Mouse (Mus musculus): Measurements from ENCODE around the gene Sirt6. TPM values are rescaled to one million over a fixed set of nuclear protein-coding genes. Genes with fewer than 3 reads are reported as not detected.
A peak's percentile ranks its signal among the peaks of the same experiment; 100 is the strongest.
"Not testable (repeated sequence)": the region's sequence is repeated elsewhere in the genome, so short reads cannot be mapped to it uniquely, and the experiment has no call there.

The Sirt6 gene
- polyA plus RNA-seq (2016; fragmentation: Nextera tagmentation; extraction: Ambion mirVana) = 55.8 and 57.5 TPM in 2 replicates

DNA sequence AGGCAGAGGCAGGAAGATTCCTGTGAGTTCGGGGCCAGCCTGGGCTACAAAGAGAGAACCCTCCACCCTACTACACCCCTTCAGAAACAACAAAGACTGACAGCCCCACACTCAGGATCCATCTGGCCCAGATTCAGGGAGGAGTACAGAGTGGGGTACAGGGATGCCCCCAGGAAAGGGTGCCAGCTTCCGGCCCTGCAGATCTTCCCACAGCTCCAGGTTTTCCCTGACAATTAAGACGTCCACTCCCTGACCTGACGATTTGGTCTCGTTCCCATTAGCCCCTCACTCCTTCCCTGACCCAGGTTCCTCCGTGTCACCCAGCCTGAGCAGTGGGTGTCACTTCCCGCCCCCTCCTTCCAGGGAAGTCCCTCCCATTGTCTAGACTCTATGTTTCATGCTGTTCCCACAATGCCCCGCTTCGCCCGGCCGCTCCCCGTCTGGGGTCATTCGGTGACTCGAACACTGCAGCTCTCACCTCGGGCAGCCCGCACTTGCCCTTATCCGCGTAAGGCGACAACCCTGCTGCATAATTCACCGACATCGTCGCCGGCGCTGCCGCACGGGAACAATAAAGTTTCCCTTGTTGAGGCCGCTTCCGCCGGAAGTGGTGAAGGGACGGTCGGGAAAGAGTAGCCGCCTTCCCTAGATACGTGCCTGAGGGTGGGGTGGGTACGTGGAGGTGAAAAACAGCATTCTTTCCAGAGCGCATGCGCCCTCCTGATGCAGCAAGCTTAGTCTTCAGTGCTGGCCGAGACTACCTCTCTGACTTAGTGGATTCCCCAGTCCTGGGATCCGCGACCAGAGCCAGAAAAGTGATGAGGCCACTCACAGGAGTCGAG, at the start of gene Sirt6:
TSS of gene Sirt6 (minus strand) at position 804 of the 842 bp plus-strand sequence.
- no peaks in the 10 kb centered on the region for H3K9me3 ChIP-seq
- peaks cover 39% of the 10 kb centered on the region for H3K36me3 ChIP-seq
- no peaks in the 10 kb centered on the region for H3K27me3 ChIP-seq
- peak within 1 kb of the TSS; percentile 74 for H3K4me3 ChIP-seq (replicated peaks)
- peak within 1 kb of the TSS; percentile 92 for H3K27ac ChIP-seq
- H3K4me2 ChIP-seq = peak within 1 kb of the TSS; percentile 88
- 6% methylated on average over 40 of the region's 40 CpGs for WGBS
- H3K9ac ChIP-seq (replicated peaks) = peak within 1 kb of the TSS; percentile 72
- peak; percentile 88 for ATAC-seq (ENCODE audit: insufficient number of reproducible peaks, insufficient read depth, low FRiP score, low TSS enrichment, low read depth)
- H3K4me1 ChIP-seq (replicated peaks) = peaks cover 18% of the 10 kb centered on the region

DNA sequence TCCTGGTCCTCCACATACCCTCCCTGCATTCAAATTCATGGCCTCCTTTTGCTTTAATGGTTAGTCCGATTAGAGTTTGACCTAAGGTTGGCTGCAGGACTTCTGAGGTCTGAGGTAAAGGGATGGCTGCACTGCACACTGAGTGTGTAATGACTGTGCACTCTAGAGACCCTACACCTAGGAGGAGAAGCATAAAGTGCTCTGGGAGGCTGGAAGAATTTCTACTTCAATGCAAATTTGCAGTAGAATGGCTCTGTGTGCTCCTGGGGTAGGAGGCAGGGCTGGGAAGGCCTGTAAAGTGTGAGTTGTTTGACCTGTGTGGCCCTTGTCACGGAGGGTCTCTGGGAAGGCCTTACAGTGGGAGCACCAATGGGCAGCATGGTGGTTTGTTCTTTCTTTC, 28.6 kb upstream of the Sirt6 start:
- Histone ChIP-seq H3K4me3 (replicated peaks) (no peak overlapping the region), H3K4me1 (replicated peaks) (no peaks in the 10 kb centered on the region), H3K27ac (no peak overlapping the region), H3K9me3 (peaks cover 51% of the 10 kb centered on the region), H3K27me3 (no peaks in the 10 kb centered on the region), H3K4me2 (no peak overlapping the region), H3K9ac (replicated peaks) (no peak overlapping the region), H3K36me3 (peaks cover 46% of the 10 kb centered on the region)
- ATAC-seq (ENCODE audit: insufficient number of reproducible peaks, insufficient read depth, low FRiP score, low TSS enrichment, low read depth) = no peak
- 92% methylated on average over 2 of the region's 2 CpGs for WGBS

DNA sequence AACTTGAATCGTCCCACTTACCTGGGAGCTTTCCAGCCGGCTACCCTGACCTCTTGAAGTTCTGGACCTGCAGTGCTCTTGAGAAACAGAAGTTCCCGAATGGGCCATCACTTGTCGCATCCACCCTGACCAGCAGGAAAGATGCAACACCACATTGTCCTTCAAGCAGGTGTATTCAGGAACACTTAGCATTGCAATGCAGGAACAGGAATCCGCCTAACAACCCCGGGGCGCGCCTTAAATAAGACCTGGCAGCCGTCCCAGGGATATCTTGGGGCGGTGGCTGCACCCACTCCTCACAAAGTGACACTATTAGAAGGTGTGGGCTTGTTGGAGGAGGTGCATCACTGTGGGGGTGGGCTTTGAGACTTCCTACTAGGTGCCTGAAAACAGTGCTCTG, 27.6 kb upstream of the Sirt6 start:
- no peak for ATAC-seq (ENCODE audit: insufficient number of reproducible peaks, insufficient read depth, low FRiP score, low TSS enrichment, low read depth)
- H3K9ac ChIP-seq (replicated peaks) = no peak overlapping the region
- H3K4me1 ChIP-seq (replicated peaks) = no peaks in the 10 kb centered on the region
- no peak overlapping the region for H3K4me2 ChIP-seq
- peaks cover 47% of the 10 kb centered on the region for H3K9me3 ChIP-seq
- H3K27me3 ChIP-seq = no peaks in the 10 kb centered on the region
- H3K36me3 ChIP-seq = peaks cover 50% of the 10 kb centered on the region
- H3K27ac ChIP-seq = no peak overlapping the region
- no peak overlapping the region for H3K4me3 ChIP-seq (replicated peaks)
- WGBS = 95% methylated on average over 10 of the region's 10 CpGs

DNA sequence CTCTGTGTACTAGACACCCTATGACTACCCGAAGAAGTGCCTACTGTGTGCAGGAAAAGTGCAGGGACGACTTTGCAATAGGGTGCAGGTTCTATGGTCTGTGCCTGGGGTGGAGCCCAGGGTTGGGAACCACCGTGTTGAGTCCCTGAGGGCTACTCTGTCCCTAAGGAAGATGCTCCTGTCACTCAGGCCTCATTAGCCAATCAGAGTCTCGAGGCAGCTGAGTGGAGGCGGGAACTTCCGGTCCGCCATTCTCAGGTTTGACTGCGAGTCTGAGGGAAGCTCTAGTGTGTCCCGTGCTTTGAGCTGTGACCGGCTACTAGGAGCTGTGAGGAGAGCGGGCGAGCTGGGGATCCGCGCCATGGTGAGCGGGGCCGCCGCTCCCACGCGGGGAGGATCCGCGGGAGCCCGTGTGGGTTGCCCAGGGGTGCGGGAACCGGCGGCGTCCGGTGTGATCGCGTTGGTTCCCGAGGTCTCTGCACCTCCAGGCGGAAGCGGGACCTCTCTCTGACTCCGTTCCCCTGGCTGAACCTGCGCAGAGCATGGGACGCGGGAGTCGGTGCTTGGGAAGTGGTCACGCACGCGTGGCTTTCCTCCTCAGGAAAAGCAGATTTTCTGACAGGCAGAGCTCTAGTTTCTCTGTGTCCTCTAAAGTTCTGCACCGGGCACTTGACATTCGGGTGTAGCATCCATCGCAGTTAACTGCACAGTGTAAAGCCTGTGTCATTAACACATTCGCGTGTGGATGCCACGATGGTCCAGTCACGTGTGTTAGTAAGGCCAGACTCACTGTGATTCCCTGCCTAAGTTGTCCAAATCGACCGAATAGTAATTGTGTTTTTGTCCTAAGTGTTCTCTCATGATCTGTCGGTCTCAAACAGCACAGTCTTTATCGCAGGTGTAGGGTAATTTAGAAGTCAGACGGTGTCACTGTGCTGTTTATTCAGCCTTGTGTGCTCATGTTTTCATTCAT, 21.5 kb upstream of the Sirt6 start, which contains the start of gene Gm10778:
TSS of gene Gm10778 (plus strand) at position 257 of the 973 bp plus-strand sequence.
- Histone ChIP-seq H3K36me3 (peaks cover 16% of the 10 kb centered on the region; the same call in 1 of the 2 replicates), H3K4me2 (peak within 1 kb of the TSS; percentile 64), H3K4me3 (replicated peaks) (peak within 1 kb of the TSS; percentile 57), H3K9ac (replicated peaks) (peak within 1 kb of the TSS; percentile 67), H3K27ac (peak within 1 kb of the TSS; percentile 84)
- H3K27me3 ChIP-seq; H3K4me1 ChIP-seq (replicated peaks); H3K9me3 ChIP-seq: not testable (repeated sequence)
- 3% methylated on average over 38 of the region's 52 CpGs for WGBS
- peak; percentile 84 for ATAC-seq (ENCODE audit: insufficient number of reproducible peaks, insufficient read depth, low FRiP score, low TSS enrichment, low read depth)

DNA sequence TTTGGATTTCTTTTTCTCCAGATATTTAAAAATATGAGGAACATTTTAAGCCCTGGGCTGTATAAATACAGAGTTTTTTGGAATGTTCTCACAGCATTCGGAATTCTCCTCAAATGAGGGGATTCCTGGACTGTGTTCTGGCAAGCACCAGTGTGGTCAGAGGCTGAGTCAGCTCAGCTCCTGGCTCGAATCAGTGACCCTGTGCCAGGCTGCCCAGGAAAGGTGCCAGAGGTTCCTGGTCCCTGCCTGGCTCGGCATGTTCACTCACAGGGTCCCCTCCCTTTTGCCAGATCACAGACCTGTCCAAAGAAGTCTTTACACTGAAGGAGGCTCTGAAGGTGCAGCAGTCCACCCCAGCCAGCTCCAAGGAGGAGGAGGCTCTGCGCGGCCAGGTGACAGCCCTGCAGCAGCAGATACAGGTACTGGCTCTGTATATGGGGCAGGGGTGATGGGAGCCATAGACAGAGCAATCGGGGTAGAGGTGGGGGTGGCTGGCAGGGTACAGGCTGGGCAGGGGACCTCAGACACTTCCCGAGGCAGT, 18.5 kb upstream of the Sirt6 start:
- H3K9ac ChIP-seq (replicated peaks) = no peak overlapping the region
- H3K9me3 ChIP-seq = no peaks in the 10 kb centered on the region
- ATAC-seq (ENCODE audit: insufficient number of reproducible peaks, insufficient read depth, low FRiP score, low TSS enrichment, low read depth) = no peak
- H3K27me3 ChIP-seq = no peaks in the 10 kb centered on the region
- peaks cover 20% of the 10 kb centered on the region for H3K4me1 ChIP-seq (replicated peaks)
- 81% methylated on average over 7 of the region's 7 CpGs for WGBS
- H3K27ac ChIP-seq = no peak overlapping the region
- no peak overlapping the region for H3K4me2 ChIP-seq
- H3K36me3 ChIP-seq = peaks cover 8% of the 10 kb centered on the region; the same call in 1 of the 2 replicates
- H3K4me3 ChIP-seq (replicated peaks) = no peak overlapping the region

DNA sequence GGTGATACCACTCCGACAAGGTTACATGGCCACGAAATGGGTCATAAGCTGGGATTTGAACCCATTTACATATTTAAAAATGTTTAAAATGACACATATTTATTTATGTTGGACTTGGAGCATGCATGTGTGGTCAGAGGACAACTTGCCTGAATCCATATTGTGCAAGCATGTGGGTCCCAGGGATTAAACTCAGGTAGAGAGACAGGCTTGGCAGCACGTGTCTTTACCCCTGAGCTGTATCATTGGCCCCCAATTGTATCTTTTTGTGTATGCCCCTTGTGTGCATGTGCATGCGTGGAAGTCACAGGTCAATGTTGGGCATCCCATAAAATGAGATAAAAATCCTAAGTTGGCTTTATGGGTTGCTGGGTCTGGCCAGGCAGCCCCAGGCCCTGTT, 17.8 kb upstream of the Sirt6 start:
- Histone ChIP-seq H3K4me3 (replicated peaks) (no peak overlapping the region), H3K9ac (replicated peaks) (no peak overlapping the region), H3K4me1 (replicated peaks) (peaks cover 20% of the 10 kb centered on the region), H3K36me3 (peaks cover 2% of the 10 kb centered on the region; the same call in 1 of the 2 replicates), H3K9me3 (no peaks in the 10 kb centered on the region), H3K4me2 (no peak overlapping the region), H3K27me3 (no peaks in the 10 kb centered on the region), H3K27ac (no peak overlapping the region)
- WGBS = 89% methylated on average over 4 of the region's 4 CpGs
- no peak for ATAC-seq (ENCODE audit: insufficient number of reproducible peaks, insufficient read depth, low FRiP score, low TSS enrichment, low read depth)

DNA sequence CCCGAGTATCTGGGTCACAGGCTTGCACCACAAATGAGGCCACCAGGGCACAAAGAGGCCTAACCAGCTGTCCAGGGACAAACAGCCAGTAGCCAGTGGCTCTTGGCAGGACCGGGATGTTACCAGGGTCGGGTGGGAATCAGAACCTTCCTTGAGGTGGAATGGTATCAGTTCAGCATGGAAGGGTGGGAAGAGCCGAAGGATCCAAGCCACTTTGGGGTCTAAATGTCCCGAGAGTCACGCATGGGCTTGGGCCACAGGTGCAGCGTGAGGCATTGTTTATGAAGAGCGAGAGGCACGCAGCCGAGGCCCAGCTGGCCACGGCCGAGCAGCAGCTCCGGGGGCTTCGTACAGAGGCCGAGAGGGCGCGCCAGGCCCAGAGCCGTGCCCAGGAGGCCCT, 17.1 kb upstream of the Sirt6 start:
- H3K27ac ChIP-seq = no peak overlapping the region
- H3K36me3 ChIP-seq = no peaks in the 10 kb centered on the region
- no peaks in the 10 kb centered on the region for H3K27me3 ChIP-seq
- H3K4me1 ChIP-seq (replicated peaks) = peaks cover 20% of the 10 kb centered on the region
- no peak overlapping the region; the same call in 1 of the 2 replicates for H3K4me2 ChIP-seq
- no peaks in the 10 kb centered on the region for H3K9me3 ChIP-seq
- 92% methylated on average over 18 of the region's 18 CpGs for WGBS
- no peak for ATAC-seq (ENCODE audit: insufficient number of reproducible peaks, insufficient read depth, low FRiP score, low TSS enrichment, low read depth)
- H3K4me3 ChIP-seq (replicated peaks) = no peak overlapping the region
- no peak overlapping the region for H3K9ac ChIP-seq (replicated peaks)

DNA sequence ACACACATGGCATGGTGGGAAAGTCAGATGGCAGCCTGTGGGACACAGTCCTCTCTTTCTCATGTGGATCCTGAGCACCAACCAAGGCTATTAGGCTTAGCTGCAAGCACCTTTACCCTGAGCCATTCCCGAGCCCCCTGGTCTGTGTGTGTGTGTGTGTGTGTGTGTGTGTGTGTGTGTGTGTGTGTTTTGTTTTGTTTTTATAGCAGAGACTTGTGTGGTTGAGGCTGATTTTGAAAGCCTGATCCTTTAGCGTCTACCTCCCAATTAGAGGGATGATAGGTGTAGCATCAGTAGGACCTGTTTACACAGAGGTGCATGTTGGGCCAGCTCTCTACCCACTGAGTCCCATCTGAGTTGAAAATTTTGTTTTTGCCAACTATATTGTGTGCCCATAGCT, 16.6 kb upstream of the Sirt6 start:
- Histone ChIP-seq H3K27me3 (no peaks in the 10 kb centered on the region), H3K4me2 (peak overlapping the region; percentile 85), H3K4me1 (replicated peaks) (peaks cover 20% of the 10 kb centered on the region), H3K27ac (peak overlapping the region; percentile 98), H3K36me3 (no peaks in the 10 kb centered on the region), H3K9me3 (no peaks in the 10 kb centered on the region), H3K9ac (replicated peaks) (peak overlapping the region; percentile 93), H3K4me3 (replicated peaks) (peak overlapping the region; percentile 70)
- ATAC-seq (ENCODE audit: insufficient number of reproducible peaks, insufficient read depth, low FRiP score, low TSS enrichment, low read depth) = peak; percentile 17; the same call in 1 of the 2 replicates
- WGBS = 54% methylated on average over 2 of the region's 2 CpGs

DNA sequence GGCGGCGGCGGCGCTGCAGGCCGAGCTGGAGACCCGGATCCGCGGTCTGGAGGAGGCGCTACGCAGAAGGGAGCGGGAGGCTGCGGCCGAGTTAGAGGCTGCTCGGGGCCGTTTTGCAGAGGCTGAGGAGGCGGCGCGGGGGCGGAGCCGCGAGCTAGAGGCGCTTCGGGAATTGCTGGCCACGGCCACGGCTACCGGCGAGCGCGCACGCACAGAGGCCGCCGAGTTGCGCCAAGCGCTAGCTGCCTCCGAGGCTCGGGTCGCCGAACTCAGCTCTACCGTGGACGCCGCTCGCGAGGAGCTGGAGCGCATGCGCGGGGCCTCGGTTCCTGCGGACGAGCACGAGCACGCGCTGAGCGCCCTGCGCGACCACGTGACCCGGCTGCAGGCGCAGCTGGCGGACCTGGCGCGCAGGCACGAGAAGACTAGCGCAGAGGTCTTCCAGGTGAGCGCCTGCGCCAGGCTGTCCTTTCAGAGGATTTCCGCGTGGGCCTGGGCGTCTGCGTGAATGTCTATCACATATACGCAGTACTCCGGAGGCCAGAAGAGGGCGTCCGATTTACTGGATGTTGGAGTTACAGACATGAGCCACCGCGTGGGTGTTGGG, 16.0 kb upstream of the Sirt6 start:
- Histone ChIP-seq H3K4me3 (replicated peaks) (peak overlapping the region; percentile 70), H3K27me3 (no peaks in the 10 kb centered on the region), H3K9me3 (no peaks in the 10 kb centered on the region), H3K36me3 (no peaks in the 10 kb centered on the region), H3K4me2 (peak overlapping the region; percentile 85), H3K9ac (replicated peaks) (peak overlapping the region; percentile 93), H3K4me1 (replicated peaks) (peaks cover 20% of the 10 kb centered on the region), H3K27ac (peak overlapping the region; percentile 98)
- WGBS = under 1% methylated on average over 74 of the region's 75 CpGs
- ATAC-seq (ENCODE audit: insufficient number of reproducible peaks, insufficient read depth, low FRiP score, low TSS enrichment, low read depth) = peak; percentile 87

DNA sequence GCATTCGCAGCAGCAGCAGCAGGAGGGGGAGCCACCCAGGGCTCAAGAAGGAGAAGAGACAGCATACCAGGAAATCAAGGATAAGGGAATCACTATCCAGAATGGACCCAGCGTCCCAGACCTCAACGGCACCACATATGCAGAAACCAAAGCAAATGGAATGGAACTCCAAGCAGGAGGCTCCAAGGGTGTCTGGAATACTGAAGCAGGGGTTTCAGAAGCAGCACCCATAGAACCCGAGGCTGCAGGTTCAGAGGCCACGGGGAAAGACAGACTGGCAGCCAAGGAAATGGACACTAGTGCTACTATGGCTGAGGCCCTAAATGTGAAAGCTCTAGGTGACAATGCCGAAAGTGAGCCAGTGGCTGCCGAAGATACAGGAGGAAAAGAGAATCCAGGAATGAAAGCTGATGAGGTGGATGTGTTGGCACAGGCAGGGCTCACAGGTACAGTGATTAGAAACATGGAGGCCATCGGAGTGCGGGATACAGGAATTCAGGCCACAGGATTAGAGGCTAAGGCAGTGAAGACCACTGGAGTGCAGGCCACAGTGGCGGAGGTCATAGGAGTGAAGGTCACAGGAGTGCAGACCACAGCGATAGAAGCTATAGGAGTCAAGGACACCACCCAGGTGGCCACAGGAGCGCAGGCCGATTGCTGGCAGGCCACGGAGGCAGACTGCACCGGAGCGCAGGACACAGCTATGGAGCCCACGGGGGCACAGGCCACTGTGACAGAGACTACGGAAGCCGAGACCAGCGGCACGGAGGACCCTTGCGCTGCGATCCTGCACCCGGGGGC, 15.3 kb upstream of the Sirt6 start:
- Histone ChIP-seq H3K36me3 (no peaks in the 10 kb centered on the region), H3K27me3 (no peaks in the 10 kb centered on the region), H3K9ac (replicated peaks) (peak overlapping the region; percentile 93), H3K4me3 (replicated peaks) (peak overlapping the region; percentile 70), H3K4me2 (peak overlapping the region; percentile 85), H3K9me3 (no peaks in the 10 kb centered on the region), H3K27ac (peak overlapping the region; percentile 98), H3K4me1 (replicated peaks) (peaks cover 20% of the 10 kb centered on the region)
- no peak; the same call in 1 of the 2 replicates for ATAC-seq (ENCODE audit: insufficient number of reproducible peaks, insufficient read depth, low FRiP score, low TSS enrichment, low read depth)
- WGBS = 20% methylated on average over 24 of the region's 24 CpGs

Measured in limb, embryonic 12.5 days (tissue).